Mouse (Mus musculus) embryonic facial prominence, embryonic 11.5 days (tissue): ENCODE results near the gene Dnm2. TPM values are rescaled to one million over a fixed set of nuclear protein-coding genes. Genes with fewer than 3 reads are reported as not detected.

ENCODE experiments used
- ATAC-seq: fragments of 200-750 bp; cut with Nextera tagmentation; replicated peaks from 2 replicates; pipeline ENCODE4 v1.8.0; 2017; ENCODE audit warnings: low read depth; ENCODE audit not compliant: insufficient number of reproducible peaks, low FRiP score, low TSS enrichment
- DNase-seq: peaks from one replicate; pipeline ENCODE4 v3.0.0-alpha.2; 2015; ENCODE audit warnings: low spot score
- H3K27ac ChIP-seq: fragments of 300-500 bp; sonication (generic); replicated peaks from 2 replicates; pipeline ENCODE4 v1.5.1; 2014; ENCODE audit warnings: mild to moderate bottlenecking, low read depth, low read length, control low read depth
- H3K27me3 ChIP-seq: fragments of 300-500 bp; sonication (generic); 2 replicates; pipeline ENCODE4 v1.6.1; 2014; ENCODE audit warnings: mild to moderate bottlenecking, low read length, moderate library complexity, mixed read lengths; ENCODE audit not compliant: control insufficient read depth, insufficient read depth
- H3K36me3 ChIP-seq: fragments of 300-500 bp; sonication (generic); replicated peaks from 2 replicates; pipeline ENCODE4 v1.6.1; 2014; ENCODE audit warnings: low read depth, mild to moderate bottlenecking, low read length, moderate library complexity, mixed read lengths; ENCODE audit not compliant: control insufficient read depth, insufficient read depth
- H3K4me1 ChIP-seq: fragments of 300-500 bp; sonication (generic); 2 replicates; pipeline ENCODE4 v1.6.1; 2014; ENCODE audit warnings: low read length, mixed read lengths; ENCODE audit not compliant: control insufficient read depth, insufficient read depth
- H3K4me2 ChIP-seq: fragments of 300-500 bp; sonication (generic); 2 replicates; pipeline ENCODE4 v1.6.1; 2014; ENCODE audit warnings: low read depth, mild to moderate bottlenecking, control low read depth, low read length, moderate library complexity
- H3K4me3 ChIP-seq: fragments of 300-500 bp; sonication (generic); 2 replicates; pipeline ENCODE4 v1.5.1; 2014; ENCODE audit warnings: low read depth, low read length, control low read depth
- H3K9ac ChIP-seq: fragments of 300-500 bp; sonication (generic); replicated peaks from 2 replicates; pipeline ENCODE4 v1.6.1; 2014; ENCODE audit warnings: mild to moderate bottlenecking, control low read depth, low read length
- H3K9me3 ChIP-seq: fragments of 300-500 bp; sonication (generic); replicated peaks from 2 replicates; pipeline ENCODE4 v1.6.1; 2016; ENCODE audit warnings: mild to moderate bottlenecking, low read length, inconsistent platforms, mixed read lengths; ENCODE audit not compliant: control insufficient read depth
- WGBS: fragments of 180-500 bp; shearing (Covaris S2); extraction: QIAGEN DNeasy Blood & Tissue Kit; methylation state at CpG from one replicate; pipeline ENCODE4 v1.1.7; 2014; 5-methylcytosine and 5-hydroxymethylcytosine counted together
- polyA plus RNA-seq: library from polyadenylated mRNA; unstranded; fragments of >200 nt; fragmentation: Nextera tagmentation; extraction: Ambion mirVana; gene quantifications from 2 replicates; pipeline ENCODE4 v1.2.1, GENCODE M21; 2014

Dnm2 gene
- polyA plus RNA-seq, 1 experiment from 2014 or later = 58.0 TPM

DNA sequence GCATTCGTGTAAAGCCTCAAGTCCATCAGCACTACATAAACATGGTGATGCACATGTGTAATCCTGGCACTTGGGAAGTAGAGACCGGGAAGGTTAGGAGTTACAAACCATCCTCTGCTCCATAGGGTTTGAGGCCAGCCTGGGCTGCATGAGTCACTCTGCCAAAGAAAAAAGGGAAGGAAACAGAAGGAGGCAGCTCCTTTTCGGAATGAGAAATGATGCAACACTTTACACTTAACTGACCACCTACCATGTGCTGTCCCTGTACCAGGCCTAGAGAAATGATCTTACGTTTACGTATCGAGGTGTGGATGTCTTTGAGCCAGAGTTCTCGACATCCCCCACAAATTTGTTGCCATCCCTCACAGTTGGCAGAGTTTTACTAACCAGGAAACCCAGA lies 28.3 kb downstream of the Dnm2 start:
- Histone ChIP-seq H3K36me3 (no peaks in the 10 kb centered on the region), H3K9me3 (no peaks in the 10 kb centered on the region), H3K4me1 (no peaks in the 10 kb centered on the region), H3K27me3 (no peaks in the 10 kb centered on the region), H3K9ac (no peak overlapping the region), H3K4me3 (no peak overlapping the region), H3K27ac (no peak overlapping the region), H3K4me2 (no peak overlapping the region)
- WGBS = 89% methylated on average over 7 of the region's 7 CpGs
- ATAC-seq (no peak), DNase-seq (no peak)

DNA sequence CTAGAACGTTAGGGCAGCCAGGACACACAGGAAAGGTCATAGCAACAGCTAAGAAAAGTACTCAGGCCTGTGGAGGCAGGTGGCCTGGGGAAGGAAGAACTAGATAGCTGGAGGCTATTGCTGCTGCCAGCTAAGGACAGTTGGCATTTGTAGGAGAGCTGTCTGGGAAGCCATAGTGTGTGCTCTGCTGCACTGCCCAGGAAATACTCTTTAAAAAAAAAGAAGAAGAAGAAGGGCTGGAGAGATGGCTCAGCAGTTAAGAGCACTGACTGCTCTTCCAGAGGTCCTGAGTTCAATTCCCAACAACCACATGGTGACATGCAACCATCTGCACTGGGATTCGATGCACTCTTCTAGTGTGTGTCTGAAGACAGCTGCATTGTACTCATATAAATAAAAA lies 28.8 kb downstream of the Dnm2 start:
- DNase-seq (no peak), ATAC-seq (no peak)
- H3K9ac ChIP-seq = no peak overlapping the region
- H3K4me1 ChIP-seq = no peaks in the 10 kb centered on the region
- H3K4me2 ChIP-seq = no peak overlapping the region
- 88% methylated on average over 2 of the region's 2 CpGs for WGBS
- no peak overlapping the region for H3K4me3 ChIP-seq
- H3K9me3 ChIP-seq = no peaks in the 10 kb centered on the region
- H3K36me3 ChIP-seq = no peaks in the 10 kb centered on the region
- H3K27me3 ChIP-seq = no peaks in the 10 kb centered on the region
- H3K27ac ChIP-seq = no peak overlapping the region

DNA sequence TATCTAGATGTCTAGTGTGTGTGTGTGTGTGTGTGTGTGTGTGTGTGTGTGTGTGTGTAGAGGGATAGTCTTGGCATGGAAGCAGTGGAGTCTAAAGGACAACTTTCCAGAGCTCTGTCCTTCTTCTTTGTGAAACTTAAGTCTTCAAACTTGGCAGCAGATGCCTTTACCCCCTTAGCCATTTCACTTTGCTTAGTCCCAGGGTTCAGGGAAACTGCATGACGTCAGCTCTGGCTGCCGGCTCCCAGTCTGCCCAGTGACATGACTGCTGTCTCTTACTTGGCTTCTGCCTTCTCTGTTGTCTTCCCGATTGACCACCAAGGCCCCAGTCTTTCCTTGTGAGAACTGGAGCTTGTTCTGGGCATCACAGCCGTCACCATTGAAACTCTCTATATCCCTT lies 29.8 kb downstream of the Dnm2 start:
- Histone ChIP-seq H3K4me1 (no peaks in the 10 kb centered on the region), H3K4me3 (no peak overlapping the region), H3K27ac (no peak overlapping the region), H3K9ac (no peak overlapping the region), H3K4me2 (no peak overlapping the region), H3K9me3 (no peaks in the 10 kb centered on the region), H3K36me3 (peaks cover 2% of the 10 kb centered on the region; the same call in 1 of the 2 replicates), H3K27me3 (no peaks in the 10 kb centered on the region)
- DNase-seq (no peak), ATAC-seq (no peak)
- WGBS = 77% methylated on average over 4 of the region's 4 CpGs

DNA sequence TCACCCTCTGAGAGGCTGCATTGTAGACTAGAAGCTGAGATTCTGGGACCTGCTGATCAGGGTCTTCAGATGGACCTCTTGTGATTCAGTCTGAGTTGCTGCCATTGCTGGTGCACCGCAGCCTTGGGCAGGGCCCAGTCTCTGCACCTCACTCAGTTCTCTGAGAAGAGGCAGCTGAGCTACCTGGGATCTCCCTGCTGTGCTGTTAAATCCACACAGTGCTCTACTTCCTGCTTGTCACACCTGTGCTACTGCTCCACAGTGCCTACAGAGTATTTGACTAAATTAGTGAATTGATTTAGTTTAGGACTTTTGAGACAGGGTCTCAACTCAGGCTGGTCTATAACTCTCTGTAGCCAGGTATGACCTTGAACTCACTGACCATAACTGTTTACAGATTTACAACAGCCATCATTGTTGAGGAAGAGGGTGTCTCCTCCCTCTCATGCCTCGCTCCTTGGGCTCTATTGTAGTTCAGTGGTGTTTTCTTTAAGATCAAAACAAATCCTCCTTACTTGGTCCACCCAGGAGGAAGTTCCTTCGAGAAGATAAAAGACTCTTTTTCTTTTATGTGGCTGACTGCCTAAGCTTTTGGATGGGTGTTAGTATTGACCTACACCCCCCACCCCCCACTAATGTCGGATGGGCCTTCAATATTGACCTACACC lies 30.5 kb downstream of the Dnm2 start:
- H3K36me3 ChIP-seq = peaks cover 3% of the 10 kb centered on the region; the same call in 1 of the 2 replicates
- H3K27ac ChIP-seq = no peak overlapping the region
- H3K9me3 ChIP-seq = no peaks in the 10 kb centered on the region
- H3K9ac ChIP-seq = no peak overlapping the region
- DNase-seq (no peak), ATAC-seq (no peak)
- H3K4me2 ChIP-seq = no peak overlapping the region
- WGBS = 74% methylated on average over 4 of the region's 4 CpGs
- no peaks in the 10 kb centered on the region for H3K4me1 ChIP-seq
- H3K4me3 ChIP-seq = no peak overlapping the region
- H3K27me3 ChIP-seq = no peaks in the 10 kb centered on the region

DNA sequence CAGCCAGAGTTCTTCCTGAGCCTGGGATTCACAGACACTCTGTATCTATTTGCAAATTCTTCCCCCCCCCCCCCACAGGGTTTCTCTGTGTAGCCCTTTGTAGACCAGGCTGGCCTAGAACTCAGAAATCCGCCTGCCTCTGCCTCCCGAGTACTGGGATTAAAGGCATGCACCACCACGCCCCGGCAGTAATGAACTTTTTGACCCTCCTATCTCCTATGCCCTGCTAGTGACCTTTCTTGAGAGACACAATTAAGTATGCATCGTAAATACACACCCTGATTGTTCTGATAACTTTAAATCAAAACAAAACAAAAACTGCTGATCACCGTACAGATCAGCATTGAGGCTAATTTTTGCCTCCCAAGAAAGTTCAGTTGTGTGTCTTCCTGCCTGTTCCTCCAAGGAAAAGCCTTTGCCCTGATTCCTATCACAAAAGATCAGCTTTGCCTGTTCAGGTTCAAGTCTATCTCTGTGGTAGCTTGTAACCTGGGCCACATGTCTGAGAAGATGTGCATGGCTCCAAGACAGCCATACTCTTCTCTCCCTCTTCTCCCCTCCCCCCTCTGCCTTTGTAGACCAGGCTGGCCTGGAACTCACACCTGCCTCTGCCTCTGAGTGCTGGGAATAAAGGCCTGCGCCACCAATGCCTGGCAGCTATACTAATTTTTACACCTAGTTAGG lies 31.7 kb downstream of the Dnm2 start:
- Histone ChIP-seq H3K4me3 (no peak overlapping the region), H3K4me2 (no peak overlapping the region), H3K27me3 (no peaks in the 10 kb centered on the region), H3K27ac (no peak overlapping the region), H3K4me1 (no peaks in the 10 kb centered on the region), H3K9ac (no peak overlapping the region), H3K9me3 (no peaks in the 10 kb centered on the region), H3K36me3 (peaks cover 3% of the 10 kb centered on the region; the same call in 1 of the 2 replicates)
- ATAC-seq (no peak), DNase-seq (no peak)
- WGBS = 97% methylated on average over 7 of the region's 7 CpGs

DNA sequence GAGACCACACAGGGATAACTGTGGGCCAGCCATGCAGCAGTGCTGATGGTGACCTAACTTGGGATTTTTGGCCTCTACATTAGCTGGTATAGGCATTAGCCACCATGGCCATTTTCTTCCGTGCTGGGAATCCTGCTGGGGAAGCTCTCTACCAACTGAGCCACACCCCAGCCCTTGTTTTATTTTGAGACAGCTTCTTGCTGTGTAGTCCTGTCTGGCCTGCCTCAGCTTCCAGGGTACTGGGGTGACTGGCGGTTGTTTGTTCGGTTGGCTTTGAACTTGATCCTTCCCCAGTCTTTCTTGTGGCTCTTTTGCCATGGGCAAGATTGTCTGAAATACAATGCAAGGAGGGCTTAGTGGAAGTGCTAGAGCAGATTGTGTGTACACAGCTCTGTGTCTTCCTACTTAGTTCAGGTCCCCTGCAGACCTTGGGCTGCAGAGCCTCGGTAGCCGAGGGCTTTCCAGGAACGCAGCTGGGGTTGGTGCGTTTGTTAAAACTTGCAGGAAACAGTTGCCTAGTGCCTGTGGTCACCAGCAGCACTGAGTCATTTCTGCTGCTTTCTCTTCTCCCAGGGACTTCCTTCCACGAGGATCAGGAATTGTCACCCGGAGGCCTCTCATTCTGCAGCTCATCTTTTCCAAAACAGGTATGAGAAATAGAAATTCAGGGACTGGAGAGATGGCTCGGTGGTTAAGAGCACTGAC lies 32.4 kb downstream of the Dnm2 start:
- H3K9me3 ChIP-seq = no peaks in the 10 kb centered on the region
- no peak overlapping the region for H3K4me3 ChIP-seq
- H3K36me3 ChIP-seq = peaks cover 3% of the 10 kb centered on the region; the same call in 1 of the 2 replicates
- no peaks in the 10 kb centered on the region for H3K27me3 ChIP-seq
- no peak overlapping the region for H3K4me2 ChIP-seq
- no peak for DNase-seq
- no peak overlapping the region for H3K27ac ChIP-seq
- no peak overlapping the region for H3K9ac ChIP-seq
- no peaks in the 10 kb centered on the region for H3K4me1 ChIP-seq
- WGBS = 79% methylated on average over 10 of the region's 10 CpGs
- no peak for ATAC-seq

DNA sequence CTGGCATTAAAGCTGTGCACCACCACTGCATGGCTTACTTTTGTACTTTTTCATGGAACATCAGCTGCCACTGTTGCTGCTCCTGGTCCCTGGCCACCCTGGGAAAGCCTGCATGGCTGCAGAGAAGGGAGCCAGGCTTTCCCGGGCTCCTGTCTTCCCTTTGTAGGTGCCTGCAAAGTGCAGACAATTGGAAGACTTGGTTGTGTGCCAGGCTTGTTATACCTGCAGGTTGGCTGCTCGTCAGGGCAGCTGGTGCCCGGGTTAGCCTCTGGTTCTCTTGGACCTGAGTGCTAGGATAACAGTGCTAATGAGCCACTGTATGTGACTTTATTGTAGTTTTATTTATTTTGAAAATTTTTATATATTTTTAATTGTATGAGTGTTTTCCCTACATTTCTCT lies 34.1 kb downstream of the Dnm2 start:
- Histone ChIP-seq H3K27ac (no peak overlapping the region), H3K27me3 (no peaks in the 10 kb centered on the region), H3K36me3 (peaks cover 3% of the 10 kb centered on the region; the same call in 1 of the 2 replicates), H3K9ac (no peak overlapping the region), H3K4me3 (no peak overlapping the region), H3K9me3 (no peaks in the 10 kb centered on the region), H3K4me1 (no peaks in the 10 kb centered on the region), H3K4me2 (no peak overlapping the region)
- WGBS = 95% methylated on average over 3 of the region's 3 CpGs
- no peak for ATAC-seq
- DNase-seq = no peak

DNA sequence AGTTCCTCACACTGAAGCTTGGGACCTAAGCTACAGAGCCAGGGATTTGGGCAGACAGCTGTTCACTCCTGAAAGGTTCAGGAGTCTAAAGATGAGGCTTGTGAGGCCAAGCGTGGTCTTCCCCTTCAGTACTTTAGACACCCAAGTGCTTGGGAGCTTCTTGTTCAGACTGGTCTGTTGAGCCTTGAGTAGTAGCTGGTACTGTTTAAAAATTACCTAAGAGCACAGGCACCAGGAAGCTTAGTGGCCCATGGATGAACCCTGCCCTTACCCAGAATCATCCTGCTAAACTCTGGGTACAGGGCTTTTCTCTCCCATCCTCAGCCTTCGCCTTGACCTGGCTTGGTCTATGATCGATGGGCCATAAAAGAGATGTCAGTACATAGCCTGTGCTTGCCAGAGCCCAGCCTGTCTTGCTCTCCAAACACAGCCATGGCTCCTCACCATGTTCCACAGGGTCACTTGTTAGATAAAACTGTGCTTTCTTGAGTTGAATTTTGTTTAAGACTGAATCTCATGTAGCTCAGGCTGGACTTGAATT lies 35.8 kb downstream of the Dnm2 start:
- H3K27ac ChIP-seq = no peak overlapping the region
- no peak overlapping the region for H3K9ac ChIP-seq
- H3K4me2 ChIP-seq = no peak overlapping the region
- no peak overlapping the region for H3K4me3 ChIP-seq
- no peaks in the 10 kb centered on the region for H3K4me1 ChIP-seq
- WGBS = 93% methylated on average over 3 of the region's 3 CpGs
- H3K9me3 ChIP-seq = no peaks in the 10 kb centered on the region
- H3K27me3 ChIP-seq = no peaks in the 10 kb centered on the region
- DNase-seq = no peak
- H3K36me3 ChIP-seq = peaks cover 3% of the 10 kb centered on the region; the same call in 1 of the 2 replicates
- no peak for ATAC-seq
